Mouse (Mus musculus) ovary, adult 18-20 months (tissue): ENCODE results near the gene Cox17.
"Not testable (repeated sequence)": the region's sequence is repeated elsewhere in the genome, so short reads cannot be mapped to it uniquely, and the experiment has no call there.

Source experiments
- DNase-seq: peaks from one replicate; pipeline ENCODE4 v3.0.0; 2022; ENCODE audit warnings: low spot score, mixed read lengths

The Cox17 gene

GRCm38 (mm10) chr16:38346529-38347325 lies at the start of gene Cox17, which contains the start of gene Gm21987:
Gene Cox17 (plus strand): TSS chr16:38346991.
Gene Gm21987 (plus strand): TSS chr16:38347040.
- DNase-seq: peak; percentile 89

- DNase-seq: no peak
Measured at GRCm38 (mm10) chr16:38298410-38298809, 48.4 kb upstream of the Cox17 start.

GRCm38 (mm10) chr16:38302367-38302766 lies 44.4 kb upstream of the Cox17 start:
- no peak for DNase-seq

GRCm38 (mm10) chr16:38304460-38305194 lies 42.2 kb upstream of the Cox17 start:
- DNase-seq: peak; percentile 41

- DNase-seq: no peak
Measured at GRCm38 (mm10) chr16:38306571-38307220, 40.1 kb upstream of the Cox17 start.

GRCm38 (mm10) chr16:38307221-38307605 lies 39.6 kb upstream of the Cox17 start:
- no peak for DNase-seq

- DNase-seq: no peak
Measured at GRCm38 (mm10) chr16:38307651-38308050, 39.1 kb upstream of the Cox17 start.

GRCm38 (mm10) chr16:38308195-38308594 lies 38.6 kb upstream of the Cox17 start:
- DNase-seq: no peak

- no peak for DNase-seq
Measured at GRCm38 (mm10) chr16:38318492-38318891, 28.3 kb upstream of the Cox17 start.

- DNase-seq: no peak
Measured at GRCm38 (mm10) chr16:38319087-38319486, 27.7 kb upstream of the Cox17 start.

- no peak for DNase-seq
Measured at GRCm38 (mm10) chr16:38321452-38321935, 25.3 kb upstream of the Cox17 start.

- DNase-seq: no peak
Measured at GRCm38 (mm10) chr16:38324311-38324710, 22.5 kb upstream of the Cox17 start.

GRCm38 (mm10) chr16:38326778-38327397 lies 19.9 kb upstream of the Cox17 start:
- DNase-seq: no peak

- no peak for DNase-seq
Measured at GRCm38 (mm10) chr16:38329340-38329739, 17.5 kb upstream of the Cox17 start.

- DNase-seq: no peak
Measured at GRCm38 (mm10) chr16:38334431-38334830, 12.4 kb upstream of the Cox17 start.

GRCm38 (mm10) chr16:38338077-38338476 lies 8.7 kb upstream of the Cox17 start:
- DNase-seq: not testable (repeated sequence)

- DNase-seq: peak; percentile 61
Measured at GRCm38 (mm10) chr16:38341396-38342324, 5.1 kb upstream of the Cox17 start, which contains the start of gene Maats1. Gene Maats1 (minus strand): TSS chr16:38342143.

GRCm38 (mm10) chr16:38344941-38345725 lies 1.7 kb upstream of the Cox17 start:
- no peak for DNase-seq

- DNase-seq: no peak
Measured at GRCm38 (mm10) chr16:38347588-38347987, 797 bp downstream of the Cox17 start.

GRCm38 (mm10) chr16:38348217-38348761 lies 1.5 kb downstream of the Cox17 start:
- DNase-seq: no peak
